Mouse (Mus musculus): ENCODE data around the gene Tmc8.

DNA sequence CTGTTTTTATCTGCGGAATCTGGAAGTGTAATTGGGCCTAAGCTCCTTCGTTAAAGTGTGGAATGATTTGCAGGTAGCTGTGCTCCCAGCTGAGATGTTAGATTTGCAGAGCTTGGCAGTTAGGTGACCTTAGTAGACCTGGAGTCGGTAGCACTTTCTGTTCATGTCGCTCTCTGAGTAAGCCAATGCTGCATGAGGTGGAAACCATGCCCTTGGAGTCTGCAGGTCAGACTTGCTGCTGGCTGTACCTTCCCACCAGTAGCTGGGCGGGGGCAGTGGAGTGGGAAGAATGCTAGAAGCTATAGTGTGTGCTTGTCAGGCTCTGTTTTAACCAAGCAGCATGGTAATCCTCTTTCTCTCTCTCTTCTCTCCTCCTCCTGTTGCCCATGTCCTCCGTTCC lies 40.7 kb upstream of the Tmc8 start:
- TF ChIP-seq CTCF (conservative IDR thresholded peaks at IDR 0.05; ENCODE audit: insufficient read depth, insufficient read length, low read depth, low read length) (no peak), POLR2A (IDR thresholded peaks at IDR 0.05; ENCODE audit: low read depth, low read length) (no peak)

Data from kidney, adult 2 months (tissue).